In the genomic region with DNA sequence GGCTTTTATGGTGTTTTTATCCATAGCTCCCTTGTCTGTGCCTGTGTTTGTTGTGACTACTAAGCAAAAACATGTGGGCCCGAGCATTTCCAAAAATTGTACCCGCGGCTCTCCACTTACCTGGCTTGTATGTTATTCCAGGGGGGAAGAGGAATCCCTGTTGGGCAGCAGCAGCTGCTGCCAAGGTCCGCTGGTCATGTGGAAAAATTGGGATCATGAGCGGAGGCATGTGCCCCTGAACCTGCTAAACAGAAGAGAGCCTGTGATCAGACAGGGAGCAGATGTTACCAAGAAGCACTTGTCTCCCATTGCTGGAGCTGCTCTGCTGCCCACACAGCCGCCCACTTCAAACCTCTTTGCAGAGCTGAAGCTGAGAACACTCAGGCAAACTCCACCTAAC, we compare ENCODE assay signal across 12 mouse cellular contexts.
DNase-seq lines count a peak whose midpoint lies in the region; ATAC-seq lines count a peak whose summit lies in the region.
"Had no signal": no experiment of that assay in that cellular context is flagged by ENCODE, and none has a peak within 500 bp of the region (broad histone marks: within the 10 kb centered on the region; RNA-seq: fewer than 3 reads in every experiment).

No protein-coding gene starts in this region.

- H3K36me3 ChIP-seq in kidney, embryonic 15.5 days, result no peaks in the 10 kb centered on the region
- no peaks in the 10 kb centered on the region for H3K36me3 ChIP-seq in limb, embryonic 11.5 days (ENCODE audit: control insufficient read depth, insufficient read depth, low read length)
- H3K36me3 ChIP-seq: lung, embryonic 15.5 days; neural tube, embryonic 12.5 days had no signal

- WGBS in kidney, embryonic 15.5 days, result 39% methylated on average over 6 of the region's 6 CpGs
- 41% methylated on average over 6 of the region's 6 CpGs for WGBS in limb, embryonic 11.5 days

- H3K27me3 ChIP-seq in kidney, embryonic 15.5 days, result no peaks in the 10 kb centered on the region
- H3K27me3 ChIP-seq in limb, embryonic 11.5 days (ENCODE audit: control insufficient read depth, insufficient read depth, low read length), result no peaks in the 10 kb centered on the region
- H3K27me3 ChIP-seq: lung, embryonic 15.5 days; neural tube, embryonic 12.5 days had no signal

- H3K9ac ChIP-seq in kidney, embryonic 15.5 days, result no peak overlapping the region
- no peak overlapping the region for H3K9ac ChIP-seq in limb, embryonic 11.5 days (ENCODE audit: low read length)
- H3K9ac ChIP-seq: lung, embryonic 15.5 days; neural tube, embryonic 12.5 days had no signal

- H3K4me3 ChIP-seq in kidney, embryonic 15.5 days (replicated peaks), result no peak overlapping the region
- H3K4me3 ChIP-seq in limb, embryonic 11.5 days (ENCODE audit: low read depth, low read length), result no peak overlapping the region
- H3K4me3 ChIP-seq: lung, embryonic 15.5 days; neural tube, embryonic 12.5 days had no signal

- H3K9me3 ChIP-seq in kidney, embryonic 15.5 days (replicated peaks), result no peaks in the 10 kb centered on the region
- no peaks in the 10 kb centered on the region for H3K9me3 ChIP-seq in limb, embryonic 11.5 days (ENCODE audit: control insufficient read depth, low read length)
- H3K9me3 ChIP-seq: lung, embryonic 15.5 days; neural tube, embryonic 12.5 days had no signal

- no peak overlapping the region for H3K4me2 ChIP-seq in kidney, embryonic 15.5 days
- H3K4me2 ChIP-seq in limb, embryonic 11.5 days (ENCODE audit: low read depth, severe bottlenecking), result no peak overlapping the region
- H3K4me2 ChIP-seq: lung, embryonic 15.5 days; neural tube, embryonic 12.5 days had no signal

- peaks cover 10% of the 10 kb centered on the region for H3K4me1 ChIP-seq in kidney, embryonic 15.5 days
- peaks cover 12% of the 10 kb centered on the region; the same call in 1 of the 2 replicates for H3K4me1 ChIP-seq in limb, embryonic 11.5 days (ENCODE audit: control insufficient read depth, insufficient read depth, low read length)
- H3K4me1 ChIP-seq: lung, embryonic 15.5 days; neural tube, embryonic 12.5 days had no signal

- DNase-seq in gastrocnemius, postnatal 14 days, result peak; percentile 6
- DNase-seq in gastrocnemius, adult 8-10 months (ENCODE audit: low spot score in 2 of 2), result no peak
- DNase-seq in embryo, embryonic 11.5 days (ENCODE audit: low read depth, low spot score), result peak; percentile 7
- peak; percentile 77 for DNase-seq in limb, embryonic 11.5 days (ENCODE audit: low spot score)
- no peak for DNase-seq in heart, postnatal 36 days
- DNase-seq in heart, adult 8-10 months (ENCODE audit: low spot score), result no peak
- no peak for DNase-seq in thymus, postnatal 14 days
- DNase-seq: adrenal gland, postnatal 36 days; thymus, postnatal 4 days had no signal

- intact Hi-C loops in gastrocnemius, postnatal 14 days (cut with DNase I; ENCODE audit: low total_unique reads), result no loop called here
- intact Hi-C loops in heart, postnatal 36 days (cut with DNase I), result no loop called here

- ATAC-seq in kidney, embryonic 15.5 days (replicated peaks; ENCODE audit: low FRiP score), result peak; percentile 73
- ATAC-seq in limb, embryonic 11.5 days (ENCODE audit: insufficient number of reproducible peaks, low FRiP score, low TSS enrichment, low read depth), result no peak; the same call in 1 of the 2 replicates

- 0 out of 2 replicates have a peak overlapping the region, but pooled peaks have one; percentile 45 for H3K27ac ChIP-seq in kidney, embryonic 15.5 days
- H3K27ac ChIP-seq in limb, embryonic 11.5 days (replicated peaks; ENCODE audit: low read depth, low read length), result peak overlapping the region; percentile 57
- H3K27ac ChIP-seq: lung, embryonic 15.5 days; neural tube, embryonic 12.5 days had no signal

Comparison
In these comparisons a context has a peak if more than half of its experiments do, and no peak if none do; other contexts are left out.
1. DNase-seq: peak in gastrocnemius, postnatal 14 days (single experiment), embryo, embryonic 11.5 days (single experiment) and limb, embryonic 11.5 days (single experiment); none in gastrocnemius, adult 8-10 months (0 of 2), heart, postnatal 36 days (0 of 2), heart, adult 8-10 months (single experiment) and thymus, postnatal 14 days (single experiment).